ENCODE assay signal across 8 mouse cellular contexts in genomic region chr4:108405766-108406137, GRCm38 (mm10). TPM values are rescaled to one million over a fixed set of nuclear protein-coding genes. Genes with fewer than 3 reads are reported as not detected.
DNase-seq lines count a peak whose midpoint lies in the region; ATAC-seq and TF ChIP-seq lines count a peak whose summit lies in the region.

No protein-coding gene starts in this region.

- H3K9me3 ChIP-seq in heart, embryonic 15.5 days (replicated peaks): no peaks in the 10 kb centered on the region
- H3K9me3 ChIP-seq in midbrain, embryonic 12.5 days: no peaks in the 10 kb centered on the region

- H3K36me3 ChIP-seq in testis, adult 2 months (ENCODE audit: control insufficient read depth, insufficient read depth, low read length): no peaks in the 10 kb centered on the region
- peaks cover 13% of the 10 kb centered on the region for H3K36me3 ChIP-seq in heart, embryonic 15.5 days
- no peaks in the 10 kb centered on the region for H3K36me3 ChIP-seq in midbrain, embryonic 12.5 days
- H3K36me3 ChIP-seq in thymus, adult 2 months (ENCODE audit: control insufficient read depth, insufficient read depth, low read length): no peaks in the 10 kb centered on the region

- peak overlapping the region; percentile 66; the same call in 1 of the 2 replicates for H3K9ac ChIP-seq in heart, embryonic 15.5 days
- H3K9ac ChIP-seq in midbrain, embryonic 12.5 days (replicated peaks): peak overlapping the region; percentile 66; the same call in 1 of the 2 replicates

- 60% methylated on average over 3 of the region's 3 CpGs for WGBS in heart, embryonic 15.5 days
- 68% methylated on average over 3 of the region's 3 CpGs for WGBS in midbrain, embryonic 12.5 days
- 93% methylated on average over 3 of the region's 3 CpGs for WGBS in thymus, adult 2 months

- H3K4me3 ChIP-seq in testis, adult 2 months (ENCODE audit: control insufficient read depth, low read depth, low read length): peak overlapping the region; percentile 85
- H3K4me3 ChIP-seq in heart, embryonic 15.5 days: peak overlapping the region; percentile 59
- peak overlapping the region; percentile 46 for H3K4me3 ChIP-seq in midbrain, embryonic 12.5 days
- no peak overlapping the region for H3K4me3 ChIP-seq in thymus, adult 2 months (ENCODE audit: control insufficient read depth, insufficient read depth, low read length)

- no peaks in the 10 kb centered on the region for H3K27me3 ChIP-seq in testis, adult 2 months (ENCODE audit: control insufficient read depth, insufficient read depth, low read length)
- no peaks in the 10 kb centered on the region for H3K27me3 ChIP-seq in heart, embryonic 15.5 days
- H3K27me3 ChIP-seq in midbrain, embryonic 12.5 days: 0 out of 2 replicates have a peak, but pooled peaks cover 3% of the 10 kb centered on the region
- no peaks in the 10 kb centered on the region for H3K27me3 ChIP-seq in thymus, adult 2 months (ENCODE audit: control insufficient read depth, insufficient read depth, low read length)

- no peak for TF ChIP-seq CTCF in testis, adult 2 months (IDR thresholded peaks at IDR 0.05; ENCODE audit: control insufficient read depth, insufficient read depth, insufficient replicate concordance, low read depth, low read length)
- no peak for TF ChIP-seq CTCF in thymus, adult 2 months (IDR thresholded peaks at IDR 0.05; ENCODE audit: borderline replicate concordance, control insufficient read depth, extremely low read depth, insufficient read depth, low read length, poor library complexity)

- no peak for TF ChIP-seq POLR2A in testis, adult 2 months (IDR thresholded peaks at IDR 0.05; ENCODE audit: control insufficient read depth, low read depth, low read length)
- TF ChIP-seq POLR2A in thymus, adult 2 months (IDR thresholded peaks at IDR 0.05; ENCODE audit: control insufficient read depth, extremely low read depth, insufficient read depth, low read length, poor library complexity): no peak

- no peak for DNase-seq in testis, postnatal 10 days (ENCODE audit: low spot score)
- peak; percentile 28 for DNase-seq in kidney, postnatal 14 days
- no peak for DNase-seq in layer of hippocampus, adult 9-10 months (ENCODE audit: low spot score)
- DNase-seq in cerebellum, adult 18-20 months: no peak
- DNase-seq in thymus, adult 2 months: no peak

- peak; percentile 64 for ATAC-seq in heart, embryonic 15.5 days (replicated peaks; ENCODE audit: insufficient number of reproducible peaks, insufficient read depth, low FRiP score, low read depth)
- ATAC-seq in midbrain, embryonic 12.5 days (ENCODE audit: low FRiP score, low read depth): no peak

- H3K4me1 ChIP-seq in testis, adult 2 months (ENCODE audit: control insufficient read depth, insufficient read depth, low read length): peaks cover 10% of the 10 kb centered on the region
- peaks cover 22% of the 10 kb centered on the region for H3K4me1 ChIP-seq in heart, embryonic 15.5 days (replicated peaks)
- H3K4me1 ChIP-seq in midbrain, embryonic 12.5 days: peaks cover 24% of the 10 kb centered on the region
- H3K4me1 ChIP-seq in thymus, adult 2 months (replicated peaks; ENCODE audit: control insufficient read depth, insufficient read depth, low read length): peaks cover 4% of the 10 kb centered on the region; the same call in 1 of the 2 replicates

- H3K4me2 ChIP-seq in heart, embryonic 15.5 days: peak overlapping the region; percentile 90
- peak overlapping the region; percentile 71 for H3K4me2 ChIP-seq in midbrain, embryonic 12.5 days (replicated peaks)

- H3K27ac ChIP-seq in testis, adult 2 months (ENCODE audit: control insufficient read depth, insufficient read depth, low read depth, low read length): peak overlapping the region; percentile 37
- peak overlapping the region; percentile 84 for H3K27ac ChIP-seq in heart, embryonic 15.5 days
- no peak overlapping the region for H3K27ac ChIP-seq in midbrain, embryonic 12.5 days (replicated peaks)
- no peak overlapping the region for H3K27ac ChIP-seq in thymus, adult 2 months (ENCODE audit: control insufficient read depth, insufficient read depth, low read length)

RNA-seq across cellular contexts. Expression of gene Gpx7, which starts 1.0 kb away (rescaled TPM):
- 1.1 and 1.6 TPM in 2 replicates for polyA plus RNA-seq in testis, adult 2 months (2012; rRNA removed)
- 60.4 and 60.6 TPM in 2 replicates for polyA plus RNA-seq in heart, embryonic 15.5 days (2015; fragmentation: Nextera tagmentation; extraction: Ambion mirVana)
- polyA plus RNA-seq in midbrain, embryonic 12.5 days (2016; fragmentation: Nextera tagmentation; extraction: Ambion mirVana): 39.3 and 54.2 TPM in 2 replicates
- 3.7 and 4.7 TPM in 2 replicates for polyA plus RNA-seq in thymus, adult 2 months (2012; rRNA removed)

RNA-seq across cellular contexts. Expression of gene Shisal2a, which starts 22.6 kb away (rescaled TPM):
- polyA plus RNA-seq in testis, adult 2 months (2012; rRNA removed): 0.43 TPM in 1 of 2 replicates, not detected in the other
- polyA plus RNA-seq in heart, embryonic 15.5 days (2015; fragmentation: Nextera tagmentation; extraction: Ambion mirVana): 1.2 and 1.3 TPM in 2 replicates
- polyA plus RNA-seq in midbrain, embryonic 12.5 days (2016; fragmentation: Nextera tagmentation; extraction: Ambion mirVana): 1.7 and 2.0 TPM in 2 replicates
- not detected in 2 replicates for polyA plus RNA-seq in thymus, adult 2 months (2012; rRNA removed)

RNA-seq across cellular contexts. Expression of gene Tut4, which starts 53.5 kb away (rescaled TPM):
- polyA plus RNA-seq in testis, adult 2 months (2012; rRNA removed): 46.8 and 49.2 TPM in 2 replicates
- 38.0 and 43.5 TPM in 2 replicates for polyA plus RNA-seq in heart, embryonic 15.5 days (2015; fragmentation: Nextera tagmentation; extraction: Ambion mirVana)
- polyA plus RNA-seq in midbrain, embryonic 12.5 days (2016; fragmentation: Nextera tagmentation; extraction: Ambion mirVana): 102 and 110 TPM in 2 replicates
- polyA plus RNA-seq in thymus, adult 2 months (2012; rRNA removed): 93.5 and 105 TPM in 2 replicates

Comparison
In these comparisons a context has a peak if more than half of its experiments do, and no peak if none do; other contexts are left out.
1. H3K27ac ChIP-seq: peak in testis, adult 2 months (single experiment) and heart, embryonic 15.5 days (single experiment); none in midbrain, embryonic 12.5 days (single experiment) and thymus, adult 2 months (single experiment).